Mouse (Mus musculus) Patski (cell line): ENCODE measurements around the gene Tead2. TPM values are rescaled to one million over a fixed set of nuclear protein-coding genes. Genes with fewer than 3 reads are reported as not detected.
"Not testable (repeated sequence)": the region's sequence is repeated elsewhere in the genome, so short reads cannot be mapped to it uniquely, and the experiment has no call there.

Experiments used
- ATAC-seq: fragments of 100-300 bp; one replicate; pipeline ENCODE4 v1.8.0; 2021
- CTCF ChIA-PET: fragments of 350-600 bp; sonication (Branson Sonifier 250); formaldehyde crosslinking; loops from one replicate; lab custom pipeline; 2022; ENCODE audit warnings: inconsistent platforms; lab: Charles Lee
- POLR2A ChIA-PET: fragments of 350-600 bp; sonication (Branson Sonifier 250); formaldehyde crosslinking; loops from one replicate; lab custom pipeline; 2022; ENCODE audit warnings: antibody characterized with exemption, inconsistent platforms; lab: Charles Lee
- DNase-seq: peaks from one replicate; pipeline ENCODE4 v3.0.0-alpha.2; 2011; ENCODE audit warnings: low read depth, low spot score
- H3K27me3 ChIP-seq: fragments of 371-371 bp; one replicate; pipeline ENCODE4 v1.5.1; 2021
- CTCF ChIP-seq: fragments of 100-300 bp; IDR thresholded peaks from one replicate; pipeline ENCODE4 v1.5.1; 2021
- in situ Hi-C: fragments of 300-500 bp; cut with MboI; formaldehyde crosslinking; loops from 3 replicates; pipeline ENCODE4 v1.11.1; 2018; ENCODE audit warnings: low pct_unique_long_range_greater_than_20kb, mixed read lengths
- polyA plus RNA-seq: library from polyadenylated mRNA; unstranded; gene quantifications from one replicate; pipeline ENCODE4 v1.2.3, GENCODE M21; 2021

Tead2 gene
- polyA plus RNA-seq = 94.7 TPM

- DNase-seq (no peak), ATAC-seq (peak; percentile 55)
- in situ Hi-C loops = no loop called here
- no peak for TF ChIP-seq CTCF
- CTCF ChIA-PET = no interaction called here
- POLR2A ChIA-PET = interaction anchor here (0.6 kb wide), 2 partner anchors 17 to 179 kb away, joined by 3 read pairs; no protein-coding TSS in a partner anchor
- no peaks in the 10 kb centered on the region for H3K27me3 ChIP-seq
Measured at GRCm38 (mm10) chr7:45215673-45216441, at the start of gene Tead2. TSS of gene Tead2 (plus strand) at chr7:45215753.

GRCm38 (mm10) chr7:45166950-45167401 is 48.6 kb upstream of the Tead2 start:
- DNase-seq (no peak), ATAC-seq (no peak)
- ChIA-PET POLR2A (no interaction called here), CTCF (no interaction called here)
- no peak for TF ChIP-seq CTCF
- H3K27me3 ChIP-seq = peaks cover 50% of the 10 kb centered on the region
- in situ Hi-C loops = loop anchor here (10.0 kb wide), 1 partner anchor 188 kb away; no protein-coding TSS in a partner anchor

- DNase-seq (no peak), ATAC-seq (no peak)
- peaks cover 50% of the 10 kb centered on the region for H3K27me3 ChIP-seq
- in situ Hi-C loops = loop anchor here (10.0 kb wide), 1 partner anchor 187 kb away; no protein-coding TSS in a partner anchor
- ChIA-PET CTCF (no interaction called here), POLR2A (no interaction called here)
- TF ChIP-seq CTCF = no peak
Measured at GRCm38 (mm10) chr7:45167761-45168445, 47.6 kb upstream of the Tead2 start.

GRCm38 (mm10) chr7:45168656-45169055 is 46.9 kb upstream of the Tead2 start:
- DNase-seq = no peak
- ChIA-PET CTCF (no interaction called here), POLR2A (no interaction called here)
- in situ Hi-C loops = loop anchor here (10.0 kb wide), 1 partner anchor 186 kb away; no protein-coding TSS in a partner anchor
- no peak for TF ChIP-seq CTCF
- peaks cover 46% of the 10 kb centered on the region for H3K27me3 ChIP-seq
- no peak for ATAC-seq

GRCm38 (mm10) chr7:45169495-45169894 is 46.1 kb upstream of the Tead2 start:
- DNase-seq (no peak), ATAC-seq (no peak)
- ChIA-PET CTCF (no interaction called here), POLR2A (no interaction called here)
- H3K27me3 ChIP-seq = peaks cover 41% of the 10 kb centered on the region
- no peak for TF ChIP-seq CTCF
- in situ Hi-C loops = loop anchor here (10.0 kb wide), 1 partner anchor 185 kb away; no protein-coding TSS in a partner anchor

GRCm38 (mm10) chr7:45172974-45173373 is 42.6 kb upstream of the Tead2 start:
- ChIA-PET POLR2A (no interaction called here), CTCF (interaction anchor here (1.0 kb wide), 1 partner anchor 10 kb away, joined by 3 read pairs; no protein-coding TSS in a partner anchor)
- H3K27me3 ChIP-seq = peaks cover 37% of the 10 kb centered on the region
- no peak for TF ChIP-seq CTCF
- DNase-seq (no peak), ATAC-seq (no peak)
- in situ Hi-C loops = no loop called here

GRCm38 (mm10) chr7:45173772-45174171 is 41.8 kb upstream of the Tead2 start:
- POLR2A ChIA-PET, DNase-seq, ATAC-seq, in situ Hi-C loops: not testable (repeated sequence)
- CTCF ChIA-PET = interaction anchor here (0.9 to 2.0 kb wide), 2 partner anchors 11 to 25 kb away, joined by 4 to 6 read pairs; no protein-coding TSS in a partner anchor
- H3K27me3 ChIP-seq = peaks cover 29% of the 10 kb centered on the region

- H3K27me3 ChIP-seq = peaks cover 31% of the 10 kb centered on the region
- CTCF ChIA-PET = interaction anchor here (0.9 to 2.0 kb wide), 2 partner anchors 12 to 24 kb away, joined by 4 to 6 read pairs; no protein-coding TSS in a partner anchor
Measured at GRCm38 (mm10) chr7:45174567-45175280, 40.8 kb upstream of the Tead2 start.

GRCm38 (mm10) chr7:45175398-45175797 is 40.2 kb upstream of the Tead2 start:
- CTCF ChIA-PET = interaction anchor here (2.0 kb wide), 1 partner anchor 13 kb away, joined by 6 read pairs; no protein-coding TSS in a partner anchor
- peaks cover 35% of the 10 kb centered on the region for H3K27me3 ChIP-seq
- no peak for TF ChIP-seq CTCF
- DNase-seq = no peak
- ATAC-seq = no peak
- in situ Hi-C loops = no loop called here
- POLR2A ChIA-PET = interaction anchor here (0.6 kb wide), 2 partner anchors 50 to 80 kb away, joined by 3 to 4 read pairs; no protein-coding TSS in a partner anchor

More at GRCm38 (mm10) chr7:45174567-45175280, 40.8 kb upstream of the Tead2 start:
- DNase-seq = no peak
- no peak for ATAC-seq
- in situ Hi-C loops = no loop called here
- POLR2A ChIA-PET = interaction anchor here (0.6 to 0.8 kb wide), 2 partner anchors 12 to 154 kb away, joined by 3 read pairs; no protein-coding TSS in a partner anchor
- no peak for TF ChIP-seq CTCF

GRCm38 (mm10) chr7:45175929-45176328 is 39.6 kb upstream of the Tead2 start:
- ChIA-PET POLR2A (interaction anchor here (0.6 kb wide), 2 partner anchors 49 to 81 kb away, joined by 3 to 4 read pairs; no protein-coding TSS in a partner anchor), CTCF (interaction anchor here (2.0 kb wide), 1 partner anchor 13 kb away, joined by 6 read pairs; no protein-coding TSS in a partner anchor)
- peaks cover 40% of the 10 kb centered on the region for H3K27me3 ChIP-seq
- no peak for ATAC-seq
- in situ Hi-C loops = no loop called here
- no peak for DNase-seq
- TF ChIP-seq CTCF = no peak
